Mouse (Mus musculus) brain, embryonic 14.5 days (tissue): ENCODE data around the gene Elmo1.

Experiments
- CTCF ChIP-seq: fragments of 200-500 bp; IDR thresholded peaks from 2 replicates; pipeline ENCODE4 v1.5.1; 2012; ENCODE audit warnings: inconsistent platforms, mild to moderate bottlenecking, moderate library complexity, borderline replicate concordance; ENCODE audit not compliant: insufficient read depth, insufficient read length; ENCODE audit errors: extremely low read depth
- POLR2A ChIP-seq: fragments of 200-500 bp; IDR thresholded peaks from 2 replicates; pipeline ENCODE4 v1.6.1; 2012; ENCODE audit warnings: mild to moderate bottlenecking, inconsistent platforms, borderline replicate concordance; ENCODE audit not compliant: poor library complexity, insufficient read depth, insufficient read length, severe bottlenecking; ENCODE audit errors: extremely low read depth

GRCm38 (mm10) chr13:20286680-20287079, 196.3 kb downstream of the Elmo1 start:
- TF ChIP-seq CTCF (no peak), POLR2A (no peak)
